Mouse (Mus musculus) liver, embryonic 14.5 days (tissue): ENCODE data around the gene Wbp2. TPM values are rescaled to one million over a fixed set of nuclear protein-coding genes. Genes with fewer than 3 reads are reported as not detected.

ENCODE experiments used
- ATAC-seq: fragments of 200-750 bp; cut with Nextera tagmentation; 2 replicates; pipeline ENCODE4 v1.8.0; 2017; ENCODE audit warnings: moderate number of reproducible peaks, mild to moderate bottlenecking, moderate library complexity; ENCODE audit not compliant: insufficient read depth
- DNase-seq, 3 experiments: peaks; one replicate each; pipeline ENCODE4 v3.0.0-alpha.2; 2012 to 2013; ENCODE audit warnings: low read depth in 3 of 3, low spot score in 3 of 3
- H3K27ac ChIP-seq: fragments of 300-500 bp; sonication (generic); 2 replicates; pipeline ENCODE4 v1.5.1; 2014; ENCODE audit warnings: moderate library complexity, mild to moderate bottlenecking, control low read depth, inconsistent platforms
- H3K27me3 ChIP-seq: fragments of 300-500 bp; sonication (generic); 2 replicates; pipeline ENCODE4 v1.6.1; 2014; ENCODE audit warnings: mild to moderate bottlenecking, low read length, moderate library complexity; ENCODE audit not compliant: control insufficient read depth, insufficient read depth
- H3K36me3 ChIP-seq: fragments of 300-500 bp; sonication (generic); replicated peaks from 2 replicates; pipeline ENCODE4 v1.6.1; 2014; ENCODE audit warnings: low read depth; ENCODE audit not compliant: control insufficient read depth, insufficient read depth
- H3K4me1 ChIP-seq, 2 experiments: fragments of 200-500 bp in 1 of 2; fragments of 300-500 bp in 1 of 2; sonication (generic) in 1 of 2; replicated peaks; 2 replicates each; pipeline ENCODE4 v1.6.1; 2012 to 2014; ENCODE audit warnings: antibody characterized with exemption in 1 of 2, inconsistent platforms in 1 of 2, low read length in 1 of 2; ENCODE audit not compliant: control insufficient read depth in 2 of 2, insufficient read depth in 2 of 2
- H3K4me2 ChIP-seq: fragments of 300-500 bp; sonication (generic); 2 replicates; pipeline ENCODE4 v1.6.1; 2014; ENCODE audit warnings: low read depth, mild to moderate bottlenecking, control low read depth, moderate library complexity
- H3K4me3 ChIP-seq, 2 experiments: fragments of 200-500 bp in 1 of 2; fragments of 300-500 bp in 1 of 2; sonication (generic) in 1 of 2; 2 replicates each; pipeline ENCODE4 v1.5.1; 2012 to 2014; ENCODE audit warnings: low read depth in 2 of 2, low read length in 2 of 2, mild to moderate bottlenecking in 2 of 2, control low read depth in 1 of 2, inconsistent platforms in 1 of 2, moderate library complexity in 1 of 2; ENCODE audit not compliant: insufficient read depth in 1 of 2
- H3K9ac ChIP-seq: fragments of 300-500 bp; sonication (generic); replicated peaks from 2 replicates; pipeline ENCODE4 v1.6.1; 2014; ENCODE audit warnings: mild to moderate bottlenecking, control low read depth, moderate library complexity
- H3K9me3 ChIP-seq: fragments of 300-500 bp; sonication (generic); 2 replicates; pipeline ENCODE4 v1.6.1; 2016; ENCODE audit warnings: low read length, mixed read lengths; ENCODE audit not compliant: control insufficient read depth
- CTCF ChIP-seq: IDR thresholded peaks from 2 replicates; pipeline ENCODE4 v1.5.1; 2016; ENCODE audit warnings: antibody characterized with exemption, low read depth, control low read depth
- EP300 ChIP-seq: IDR thresholded peaks from 2 replicates; pipeline ENCODE4 v1.6.1; 2016; ENCODE audit warnings: antibody characterized with exemption, low read depth
- WGBS: fragments of 180-500 bp; shearing (Covaris S2); extraction: QIAGEN DNeasy Blood & Tissue Kit; methylation state at CpG from one replicate; pipeline ENCODE4 v1.1.7; 2014; ENCODE audit not compliant: insufficient replicate concordance; 5-methylcytosine and 5-hydroxymethylcytosine counted together
- polyA plus RNA-seq, 2 experiments: library from polyadenylated mRNA; depleted of rRNA in 1 of 2; stranded (reverse) in 1 of 2; unstranded in 1 of 2; fragments of >200 nt; fragmentation: Nextera tagmentation in 1 of 2; extraction: Ambion mirVana in 1 of 2; gene quantifications; 2 replicates each; pipeline versions ENCODE4 v1.2.1 to v1.2.3; 2012 to 2014

Wbp2 gene
- polyA plus RNA-seq, 2 experiments = 46.2 to 74.5 TPM

GRCm38 (mm10) chr11:116077446-116078204, 9.2 kb downstream of the Wbp2 start, which contains the start of gene Unc13d:
Unc13d (minus strand) TSS chr11:116077961.
- Histone ChIP-seq H3K9me3 (no peaks in the 10 kb centered on the region), H3K27ac (peak within 1 kb of the TSS; percentile 93), H3K9ac (peak within 1 kb of the TSS; percentile 94), H3K4me3 (peak within 1 kb of the TSS; percentile 55 to 75), H3K27me3 (no peaks in the 10 kb centered on the region), H3K4me2 (peak within 1 kb of the TSS; percentile 95), H3K4me1 (peaks cover 33% of the 10 kb centered on the region in 2 experiments), H3K36me3 (peaks cover 39% of the 10 kb centered on the region)
- TF ChIP-seq CTCF (peak; percentile 88), EP300 (no peak)
- WGBS = 6% methylated on average over 22 of the region's 22 CpGs
- DNase-seq (peak; percentile 59 to 80 (median 73)), ATAC-seq (peak; percentile 88)

- H3K27me3 ChIP-seq = no peaks in the 10 kb centered on the region
- peaks cover 33% of the 10 kb centered on the region in 2 experiments for H3K4me1 ChIP-seq
- peak overlapping the region; percentile 95 for H3K4me2 ChIP-seq
- H3K9me3 ChIP-seq = no peaks in the 10 kb centered on the region
- TF ChIP-seq EP300 (no peak), CTCF (no peak)
- H3K4me3 ChIP-seq = peak overlapping the region; percentile 55 to 75
- 12% methylated on average over 7 of the region's 7 CpGs for WGBS
- peak overlapping the region; percentile 94 for H3K9ac ChIP-seq
- peak overlapping the region; percentile 93 for H3K27ac ChIP-seq
- ATAC-seq = peak; percentile 49; the same call in 1 of the 2 replicates
- H3K36me3 ChIP-seq = peaks cover 31% of the 10 kb centered on the region
- DNase-seq = peak in 2 of 3 experiments; percentile 44 to 52
Observed at GRCm38 (mm10) chr11:116076836-116077235, 10.0 kb downstream of the Wbp2 start.

- Histone ChIP-seq H3K36me3 (peaks cover 26% of the 10 kb centered on the region), H3K4me2 (peak overlapping the region; percentile 95), H3K4me3 (peak overlapping the region; percentile 55 to 75), H3K4me1 (peaks cover 33% of the 10 kb centered on the region in 2 experiments), H3K9ac (peak overlapping the region; percentile 94), H3K9me3 (no peaks in the 10 kb centered on the region), H3K27ac (peak overlapping the region; percentile 93), H3K27me3 (no peaks in the 10 kb centered on the region)
- DNase-seq (no peak), ATAC-seq (no peak)
- 47% methylated on average over 7 of the region's 7 CpGs for WGBS
- 0 out of 2 replicates have a peak, but pooled peaks have one; percentile 30 for TF ChIP-seq CTCF
- TF ChIP-seq EP300 = no peak
Observed at GRCm38 (mm10) chr11:116076266-116076540, 10.6 kb downstream of the Wbp2 start.

GRCm38 (mm10) chr11:116075539-116076265, 11.1 kb downstream of the Wbp2 start:
- peak overlapping the region; percentile 55 to 75 for H3K4me3 ChIP-seq
- H3K4me1 ChIP-seq = peaks cover 33% of the 10 kb centered on the region in 2 experiments
- TF ChIP-seq CTCF (peak; percentile 64), EP300 (no peak)
- ATAC-seq (no peak), DNase-seq (no peak)
- H3K27me3 ChIP-seq = no peaks in the 10 kb centered on the region
- WGBS = 24% methylated on average over 20 of the region's 20 CpGs
- H3K27ac ChIP-seq = peak overlapping the region; percentile 93
- peaks cover 22% of the 10 kb centered on the region for H3K36me3 ChIP-seq
- H3K4me2 ChIP-seq = peak overlapping the region; percentile 95
- H3K9me3 ChIP-seq = no peaks in the 10 kb centered on the region
- peak overlapping the region; percentile 94 for H3K9ac ChIP-seq

GRCm38 (mm10) chr11:116074436-116074991, 12.3 kb downstream of the Wbp2 start:
- ATAC-seq = no peak
- Histone ChIP-seq H3K4me2 (no peak overlapping the region), H3K36me3 (peaks cover 10% of the 10 kb centered on the region), H3K27me3 (no peaks in the 10 kb centered on the region), H3K4me1 (peaks cover 27 to 31% of the 10 kb centered on the region in 2 experiments), H3K27ac (no peak overlapping the region), H3K4me3 (no peak overlapping the region), H3K9me3 (no peaks in the 10 kb centered on the region), H3K9ac (no peak overlapping the region)
- DNase-seq = no peak
- 44% methylated on average over 7 of the region's 7 CpGs for WGBS
- no peak for TF ChIP-seq EP300
- TF ChIP-seq CTCF = no peak
